Mouse (Mus musculus): ENCODE data around the gene Tfr2.

GRCm38 (mm10) chr5:137524251-137524515, 45.5 kb upstream of the Tfr2 start:
- TF ChIP-seq TAL1 (IDR thresholded peaks at IDR 0.05; ENCODE audit: low read length): no peak
- TF ChIP-seq GATA1 (IDR thresholded peaks at IDR 0.05; ENCODE audit: low read length): no peak

Measured in erythroblast, embryonic 14.5 days (primary cell).